Mouse (Mus musculus) inflammation-experienced regulatory T-cells, adult 6 months (primary cell): Measurements from ENCODE around the gene Wdhd1. TPM values are rescaled to one million over a fixed set of nuclear protein-coding genes. Genes with fewer than 3 reads are reported as not detected.
A peak's percentile ranks its signal among the peaks of the same experiment; 100 is the strongest.
"Not testable (repeated sequence)": the region's sequence is repeated elsewhere in the genome, so short reads cannot be mapped to it uniquely, and the experiment has no call there.

Source experiments
- ATAC-seq: one replicate; pipeline ENCODE4 v1.8.0; 2017
- polyA plus RNA-seq, 3 experiments: library from polyadenylated mRNA; unstranded; fragments of 100-300 nt; shearing (Covaris generic); gene quantifications; one replicate each; pipeline ENCODE4 v1.2.1; 2017

Gene Wdhd1
- polyA plus RNA-seq, result 10 to 100 TPM; 16.0 to 32.0 (median 17.7) TPM

DNA sequence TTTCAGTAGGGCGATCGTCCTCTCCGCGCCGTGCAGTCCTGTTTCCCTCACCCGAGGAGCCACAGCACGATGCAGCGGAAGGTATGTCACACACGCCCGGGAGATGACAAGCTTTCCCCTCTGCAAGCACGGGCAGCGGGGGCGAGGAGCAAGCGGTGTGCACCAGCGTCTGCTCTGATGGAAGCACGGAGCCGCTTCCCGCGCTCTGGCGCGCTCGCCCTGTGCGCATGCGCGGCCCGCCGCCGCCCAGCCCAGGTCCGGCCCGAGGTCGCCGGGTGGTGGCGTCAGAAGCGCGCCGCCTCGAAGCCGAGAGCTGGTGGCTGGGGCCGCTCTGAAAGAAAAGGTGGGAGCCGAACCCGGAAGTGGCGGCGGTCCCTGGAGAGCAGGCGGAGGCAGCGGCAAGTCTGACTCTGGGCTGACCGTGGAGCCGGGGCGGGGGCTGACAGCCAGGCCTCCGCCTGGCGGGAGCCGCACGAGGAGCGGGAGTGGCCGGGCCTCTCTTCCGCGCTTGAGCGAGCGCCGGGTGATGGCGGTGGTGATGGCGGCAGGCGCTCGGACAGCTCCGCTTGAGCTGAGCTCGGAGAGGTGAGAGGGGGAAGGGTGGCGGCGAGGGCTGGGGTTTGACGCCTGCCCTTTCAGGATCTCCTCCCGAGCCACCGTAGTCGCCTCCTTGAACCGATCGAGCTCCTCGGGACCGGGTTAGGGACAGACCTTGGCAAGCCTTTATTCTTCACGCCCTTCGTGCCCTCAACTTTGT is at the start of gene Wdhd1, which contains the start of gene Socs4:
Wdhd1 (minus strand) TSS at position 221 of the 757 bp plus-strand sequence.
Socs4 (plus strand) TSS at position 295 of the 757 bp plus-strand sequence.
- peak; percentile 87 for ATAC-seq

DNA sequence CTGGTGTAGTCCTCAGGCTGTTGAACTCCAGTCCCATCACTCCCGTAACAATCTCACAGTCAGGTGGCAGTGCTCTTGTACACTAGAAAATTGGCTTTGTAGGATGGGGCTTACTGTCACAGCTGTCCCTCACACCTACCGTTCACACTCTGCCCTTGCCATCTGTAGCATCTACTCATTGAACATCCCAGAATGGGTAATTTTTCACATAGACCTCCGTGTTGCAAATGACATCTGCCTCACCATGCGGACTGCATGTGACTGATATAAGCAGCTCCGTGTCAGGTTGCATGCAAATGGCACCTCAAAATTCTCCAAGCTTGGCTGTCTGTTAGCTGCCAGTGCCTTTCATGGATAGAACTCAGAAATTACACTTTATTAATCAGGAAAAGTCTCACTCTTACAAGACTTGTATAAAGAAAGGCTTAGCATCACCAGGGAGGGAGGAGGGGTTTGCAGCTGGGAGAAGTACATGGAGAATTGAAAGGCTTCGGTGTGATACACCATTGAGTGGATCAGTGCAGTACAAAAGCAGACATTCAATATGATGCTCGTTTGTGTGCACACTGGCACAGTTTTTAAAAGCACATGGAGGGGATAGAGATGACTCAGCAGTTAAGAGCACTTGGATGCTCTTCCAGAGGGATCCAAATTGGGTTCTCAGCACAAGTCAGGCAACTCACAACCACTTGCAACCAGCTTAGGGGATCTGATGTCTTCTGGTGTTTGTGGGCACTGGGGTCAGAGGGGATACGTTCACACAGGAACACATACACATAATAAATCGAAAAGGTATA is 49.5 kb upstream of the Wdhd1 start:
- no peak for ATAC-seq

DNA sequence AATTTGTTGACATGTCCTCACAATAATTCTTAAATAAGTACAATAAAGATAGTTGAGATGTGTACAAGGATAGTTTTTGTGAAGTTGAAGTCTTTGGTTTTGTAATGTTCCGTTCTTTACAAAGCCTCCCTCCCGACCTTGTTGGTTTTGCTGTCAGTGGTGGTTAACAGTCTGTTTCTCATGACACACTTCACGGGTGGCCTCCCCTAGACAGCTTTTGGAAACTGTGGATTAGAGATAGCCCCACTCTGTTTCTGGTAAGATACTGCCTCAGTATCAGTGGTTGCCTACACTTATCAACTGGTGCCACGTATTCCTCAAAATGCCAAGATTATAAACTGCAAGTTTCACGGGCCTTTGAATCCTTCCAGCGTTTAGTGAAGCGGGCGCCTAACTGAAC is 44.9 kb upstream of the Wdhd1 start:
- ATAC-seq, result not testable (repeated sequence)

DNA sequence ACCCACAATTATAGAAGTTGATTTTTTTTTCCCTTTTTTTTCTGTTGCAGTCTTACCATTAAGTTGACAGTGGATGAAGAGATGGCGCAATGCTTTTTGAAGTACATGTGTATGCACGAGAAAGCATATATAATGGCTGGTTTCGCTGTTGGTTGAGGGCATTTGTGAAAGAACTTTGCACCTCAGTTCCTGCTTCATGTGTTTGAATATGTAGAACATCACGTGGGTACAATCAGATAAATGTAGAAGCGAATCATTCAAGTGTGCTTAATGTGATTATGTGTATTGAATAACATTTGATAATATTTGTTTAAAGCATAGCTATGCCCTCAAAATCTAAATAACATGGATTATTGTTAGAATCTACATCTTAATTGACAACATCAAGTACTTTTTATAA is 42.7 kb upstream of the Wdhd1 start:
- no peak for ATAC-seq

DNA sequence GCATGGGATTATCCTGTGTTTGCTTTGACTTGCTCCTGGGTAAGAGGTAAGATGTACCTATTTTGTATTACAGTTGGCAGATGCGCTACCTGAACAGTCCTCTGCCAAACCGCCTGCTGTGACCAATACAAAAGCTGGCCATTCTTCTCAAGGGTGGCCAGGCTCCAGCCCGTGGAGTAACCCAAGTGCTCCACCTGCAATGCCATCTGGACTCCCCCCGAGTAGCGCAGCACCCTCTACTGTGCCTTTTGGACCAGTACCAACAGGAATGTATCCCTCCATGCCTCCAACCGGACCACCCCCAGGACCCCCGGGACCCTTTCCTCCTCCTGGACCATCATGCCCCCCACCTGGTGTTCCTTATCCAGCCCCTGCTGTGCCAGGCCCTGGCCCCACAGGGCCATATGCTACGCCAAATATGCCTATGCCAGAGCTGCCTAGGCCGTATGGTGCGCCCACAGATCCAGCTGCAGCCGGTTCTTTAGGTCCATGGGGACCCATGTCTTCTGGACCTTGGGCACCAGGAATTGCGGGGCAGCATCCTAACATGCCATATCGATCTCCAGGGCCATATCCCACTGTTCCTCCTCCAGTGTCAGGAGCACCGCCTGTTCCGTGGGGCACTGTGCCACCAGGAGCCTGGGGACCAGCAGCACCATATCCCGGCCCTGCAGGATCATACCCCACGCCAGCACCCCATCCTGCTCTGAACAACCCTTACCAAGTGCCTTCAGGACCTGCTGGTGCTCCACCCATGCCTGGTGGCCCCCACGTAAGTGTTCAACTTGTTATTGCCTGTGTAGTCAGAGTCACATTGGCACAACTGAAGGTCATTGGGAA is 33.9 kb upstream of the Wdhd1 start:
- ATAC-seq, result no peak

DNA sequence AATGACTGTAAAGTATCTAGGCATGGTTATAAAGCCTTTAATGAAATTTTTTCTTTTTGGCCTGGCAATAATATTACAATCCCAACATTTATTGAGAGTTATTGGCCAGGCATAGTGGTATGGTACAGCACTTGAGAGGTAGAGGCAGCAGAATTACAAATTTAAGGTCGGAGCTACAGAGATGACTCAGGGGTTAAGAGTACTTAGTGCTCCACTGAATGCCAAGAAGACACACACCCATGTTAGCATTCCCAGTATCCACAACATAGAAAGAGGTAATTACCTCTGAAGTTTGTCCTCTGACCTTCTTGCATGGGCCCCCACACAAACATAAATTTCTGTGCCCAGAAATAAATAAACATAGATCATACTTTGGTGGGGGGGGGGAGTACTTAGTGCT is 32.4 kb upstream of the Wdhd1 start:
- ATAC-seq, result no peak

DNA sequence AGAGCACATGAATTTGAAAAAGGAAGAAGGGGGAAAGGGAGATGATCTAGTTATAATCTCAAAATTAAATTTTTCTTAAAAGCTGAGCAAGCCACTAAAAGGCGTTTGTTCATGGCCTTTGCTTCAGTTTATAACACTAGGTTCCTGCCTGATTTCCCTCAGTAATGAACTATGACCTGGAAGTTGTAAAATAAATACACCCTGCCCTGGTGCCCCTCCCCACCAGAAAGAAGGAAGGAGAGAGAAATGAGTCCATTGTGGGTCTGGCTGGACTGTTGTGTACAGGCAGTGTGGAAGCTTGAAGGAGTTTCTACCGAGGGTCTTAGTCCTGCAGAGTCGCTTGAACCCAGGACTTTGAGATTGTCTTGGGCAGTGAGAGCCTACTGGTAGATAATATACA is 31.0 kb upstream of the Wdhd1 start:
- no peak for ATAC-seq

DNA sequence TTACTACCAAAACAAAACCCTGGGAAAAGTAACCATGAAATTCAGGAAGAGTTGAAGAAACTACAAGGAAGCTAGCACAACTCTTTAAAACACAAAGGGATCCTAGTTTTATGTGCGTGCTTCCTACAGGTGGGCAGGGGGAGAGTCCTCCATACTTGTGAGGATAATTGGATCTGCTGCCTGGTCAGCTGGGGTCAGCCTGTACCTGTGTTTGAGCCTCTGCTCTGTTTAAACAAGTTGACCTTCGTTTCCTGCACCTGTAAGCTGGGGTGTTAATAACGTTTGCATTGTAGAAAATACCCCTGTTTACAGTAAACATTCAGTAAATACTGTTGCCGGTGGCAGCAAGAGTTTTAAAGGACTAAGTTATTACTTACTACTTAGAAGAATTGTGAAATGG is 29.3 kb upstream of the Wdhd1 start:
- no peak for ATAC-seq

DNA sequence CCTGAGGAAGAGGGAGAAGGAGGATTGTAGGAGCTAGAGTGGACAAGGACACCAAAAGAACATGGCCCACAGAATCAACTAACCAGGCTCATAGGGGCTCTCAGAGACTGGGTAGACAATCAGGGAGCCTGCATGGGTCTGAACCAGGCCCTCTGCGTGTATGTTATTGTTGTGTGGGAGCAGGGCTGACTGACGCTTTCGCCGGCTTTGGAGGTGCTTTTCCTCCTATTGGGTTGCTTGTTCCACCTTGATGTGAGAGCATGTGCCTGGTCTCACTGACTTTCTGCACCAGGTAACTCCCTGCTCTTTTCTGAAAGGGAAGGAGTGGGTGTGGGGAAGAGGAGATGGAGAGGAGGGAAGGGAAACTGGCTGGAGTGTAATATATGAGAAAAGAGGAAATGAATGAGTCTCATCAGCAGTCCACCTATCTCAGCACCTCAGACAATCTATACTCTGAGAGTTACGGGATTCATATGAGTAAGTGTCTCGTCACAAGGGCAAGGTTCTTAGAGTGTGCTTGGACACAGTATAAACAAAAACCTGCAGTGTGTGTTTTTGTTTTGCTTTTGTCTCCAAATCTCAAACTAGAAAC is 28.3 kb upstream of the Wdhd1 start:
- no peak for ATAC-seq

DNA sequence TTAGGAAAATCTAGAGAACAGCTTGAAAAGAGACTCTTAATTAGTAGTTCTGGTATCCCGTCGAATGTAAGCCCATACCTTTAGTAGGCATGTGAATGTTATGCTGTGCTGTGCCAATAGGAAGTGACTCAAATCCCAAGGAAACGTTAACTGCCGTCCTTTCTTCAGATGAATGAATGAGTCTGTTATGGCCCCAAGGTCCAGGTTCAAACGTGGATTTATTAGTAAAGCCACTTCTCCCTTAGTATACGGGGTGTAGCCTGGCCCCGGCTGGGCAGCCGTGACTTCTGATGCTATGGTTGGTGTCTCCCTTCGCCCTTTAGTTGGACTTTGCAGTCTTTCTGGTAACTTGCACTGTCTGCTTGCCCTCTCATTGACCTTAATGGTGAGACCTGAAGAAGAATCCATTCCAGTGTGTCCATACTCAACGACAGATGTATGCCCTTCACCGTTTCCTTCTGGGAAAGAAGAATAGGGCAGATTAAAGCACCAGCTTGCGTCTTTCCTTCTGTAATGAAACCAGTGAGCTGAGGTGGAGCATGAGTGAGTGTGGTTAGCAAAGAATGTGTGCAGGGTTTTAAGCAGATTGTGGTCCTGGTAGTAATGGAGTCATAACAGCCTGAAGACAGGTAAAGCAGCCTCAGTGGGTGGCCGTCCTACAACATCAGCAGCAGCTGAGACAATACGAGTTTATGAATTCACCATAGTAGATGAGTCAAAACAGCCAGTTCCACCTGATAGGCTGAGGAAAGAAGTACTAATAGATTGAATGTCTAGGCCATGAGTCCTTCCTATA is 26.4 kb upstream of the Wdhd1 start:
- ATAC-seq, result no peak

DNA sequence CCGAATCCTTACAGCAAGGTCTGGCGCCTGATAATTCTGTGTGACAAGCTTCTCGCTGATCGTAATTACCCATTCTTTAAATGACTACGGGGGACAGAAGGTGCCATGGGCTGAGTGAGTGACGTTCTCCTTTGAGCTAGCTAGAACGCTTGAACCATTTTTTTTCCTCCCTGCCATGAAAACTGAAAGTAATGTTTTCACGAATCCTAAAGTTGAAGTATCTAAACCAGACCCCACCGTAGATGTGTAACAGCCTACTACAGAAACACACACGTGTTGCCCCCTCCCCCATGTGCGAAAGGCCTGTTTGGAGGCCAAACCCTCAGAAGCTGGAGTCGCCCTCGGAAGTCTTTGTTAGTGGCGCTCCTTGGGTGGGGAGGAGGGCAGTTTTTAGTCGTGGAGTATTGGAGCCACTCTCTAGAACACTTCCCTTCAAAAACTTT is 22.2 kb upstream of the Wdhd1 start:
- ATAC-seq, result peak; percentile 51

DNA sequence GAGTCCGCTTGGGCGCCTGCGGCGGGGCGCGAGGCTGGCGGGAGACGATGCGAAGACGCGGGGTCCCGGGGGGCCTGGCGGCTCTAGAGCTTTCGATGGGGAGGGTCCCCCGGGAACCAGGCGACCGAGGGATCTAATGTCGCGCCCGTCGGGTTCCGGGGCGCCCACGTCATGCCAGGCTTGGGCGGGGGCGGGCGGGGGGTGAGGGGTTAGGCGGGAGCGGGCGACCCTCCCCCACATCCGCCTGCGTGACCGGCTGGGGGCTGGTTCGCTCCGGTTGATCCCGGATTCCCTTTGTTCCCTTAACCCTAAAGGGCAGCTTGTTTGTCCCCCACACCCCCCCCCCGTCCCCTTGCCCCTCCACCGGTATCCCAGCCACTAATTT is 21.7 kb upstream of the Wdhd1 start:
- ATAC-seq, result peak; percentile 23

DNA sequence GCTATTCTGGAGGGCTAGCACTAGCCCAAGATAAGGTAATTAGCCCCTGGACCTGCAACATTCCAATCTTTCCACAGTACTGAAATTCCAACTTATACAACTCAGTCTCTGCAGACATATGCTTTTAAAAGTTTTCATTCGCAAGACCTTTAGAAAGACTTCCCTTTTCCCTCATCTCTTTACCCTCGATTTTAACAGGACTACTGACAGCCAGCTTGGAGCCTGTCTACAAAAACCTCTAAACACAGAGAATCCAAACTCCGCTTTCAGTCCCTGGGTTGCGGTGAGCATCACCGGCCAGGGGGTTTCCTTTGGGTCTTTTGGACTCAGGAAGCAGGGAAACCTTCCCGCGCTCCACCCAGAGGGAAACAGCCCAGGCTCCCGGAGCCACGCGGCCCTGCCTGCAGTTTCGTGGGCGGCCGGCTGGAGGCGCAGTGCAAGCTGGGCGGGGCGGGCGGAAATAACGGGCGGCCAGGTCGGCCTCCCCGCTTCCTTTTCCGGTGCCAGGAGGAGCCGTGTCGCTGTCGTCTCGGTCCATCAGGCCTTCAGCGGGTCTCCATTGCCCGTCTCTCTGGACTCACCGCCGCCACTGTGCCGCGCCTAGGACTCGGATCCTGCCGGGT is 21.2 kb upstream of the Wdhd1 start, which contains the start of gene Mapk1ip1l:
Mapk1ip1l (plus strand) TSS at position 482 of the 623 bp plus-strand sequence.
- peak; percentile 89 for ATAC-seq

DNA sequence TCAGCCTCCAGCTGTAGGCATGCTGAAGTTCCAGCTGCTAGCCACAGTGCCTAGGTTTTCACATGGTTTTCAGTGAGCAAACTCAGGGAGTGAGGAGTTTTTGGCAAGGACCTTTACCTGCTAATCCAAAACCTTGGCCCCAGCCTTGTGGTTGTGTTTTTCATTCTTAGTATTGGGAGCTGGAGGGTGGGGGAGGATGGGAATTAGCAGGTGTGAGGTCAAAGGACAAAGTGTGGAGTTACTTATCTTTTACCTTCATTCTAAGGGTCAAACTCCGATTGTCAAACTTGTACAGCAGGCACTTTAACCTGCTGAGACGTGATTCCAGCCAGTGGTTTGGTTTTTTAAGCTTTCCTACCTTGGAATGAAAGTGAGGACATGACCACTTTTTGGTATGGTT is 19.6 kb upstream of the Wdhd1 start:
- ATAC-seq, result no peak

DNA sequence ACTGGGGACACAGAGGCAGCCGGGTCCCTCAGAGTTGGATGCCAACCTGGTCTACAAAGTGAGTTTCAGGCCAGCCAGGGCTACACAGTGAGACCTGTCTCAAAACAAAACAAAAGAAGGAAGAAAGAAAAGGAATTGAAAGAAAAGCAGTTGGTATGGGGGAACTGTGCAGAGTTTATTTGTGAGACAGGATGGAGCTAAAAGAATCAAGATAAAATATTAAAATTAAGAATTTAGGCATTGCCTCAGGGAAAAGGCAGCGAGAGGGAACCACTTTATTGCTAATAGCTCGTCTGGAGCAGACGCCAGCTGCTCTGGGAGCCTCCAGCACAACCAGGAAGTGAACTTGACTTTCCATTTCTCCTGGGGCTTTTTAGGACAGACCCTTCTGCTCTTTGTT is 17.5 kb upstream of the Wdhd1 start:
- ATAC-seq, result no peak

DNA sequence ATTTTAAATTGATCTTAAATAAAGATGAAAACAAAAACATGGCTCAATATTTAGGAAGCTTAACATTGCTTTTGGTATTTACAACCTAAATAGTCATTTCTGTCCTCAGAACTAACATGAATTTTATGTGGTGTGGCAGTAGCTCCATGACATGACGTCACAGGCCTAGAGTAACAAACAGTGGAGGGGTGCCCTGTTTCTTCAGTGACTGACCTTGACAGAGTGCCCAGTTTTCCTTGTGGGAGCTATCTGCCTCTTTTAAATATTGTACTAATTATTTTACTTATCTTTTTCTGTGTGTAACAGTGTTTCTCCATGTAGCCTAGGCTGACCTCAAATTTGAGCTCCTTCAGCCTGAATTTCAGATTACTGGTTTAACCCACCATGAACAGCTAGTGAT is 15.1 kb upstream of the Wdhd1 start:
- ATAC-seq, result no peak

DNA sequence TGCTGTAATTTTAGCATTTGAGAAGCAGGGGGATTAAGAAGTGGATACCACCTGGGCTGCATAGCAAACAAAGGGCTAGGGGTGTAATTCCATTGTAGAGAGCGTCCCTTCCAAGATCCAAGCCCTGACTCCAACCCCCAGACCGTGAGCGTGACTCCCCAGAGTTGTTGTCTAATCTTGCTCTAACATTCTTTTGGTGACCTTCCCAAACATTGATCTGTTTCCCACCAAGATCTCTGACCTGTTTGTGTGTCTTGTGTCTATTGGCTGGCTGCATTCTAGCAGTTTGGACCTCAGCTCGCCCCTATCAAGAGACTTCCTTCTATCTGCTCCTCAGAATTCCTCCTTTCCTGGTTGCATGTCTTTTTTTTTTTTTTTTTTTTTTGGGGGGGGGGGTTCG is 10.4 kb upstream of the Wdhd1 start:
- ATAC-seq, result no peak

DNA sequence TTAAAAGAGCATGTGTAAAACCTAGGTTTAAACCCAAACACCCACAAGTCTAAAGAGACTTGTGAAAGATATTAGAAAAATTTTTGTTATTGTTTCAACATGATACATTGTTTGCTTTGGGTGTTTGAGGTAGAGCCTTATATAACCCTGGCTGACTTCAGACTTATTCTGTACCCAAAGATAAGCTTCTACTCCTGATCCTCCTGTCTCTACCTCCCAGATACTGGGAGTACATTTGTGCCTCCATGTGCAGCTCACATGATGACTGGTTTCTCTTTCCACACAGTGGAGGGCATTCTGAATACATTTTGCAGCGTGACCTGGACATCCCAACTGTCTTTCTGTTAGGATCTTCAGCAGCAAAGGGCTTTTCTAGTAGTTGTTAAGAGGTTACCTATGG is 9.6 kb upstream of the Wdhd1 start:
- ATAC-seq, result no peak

DNA sequence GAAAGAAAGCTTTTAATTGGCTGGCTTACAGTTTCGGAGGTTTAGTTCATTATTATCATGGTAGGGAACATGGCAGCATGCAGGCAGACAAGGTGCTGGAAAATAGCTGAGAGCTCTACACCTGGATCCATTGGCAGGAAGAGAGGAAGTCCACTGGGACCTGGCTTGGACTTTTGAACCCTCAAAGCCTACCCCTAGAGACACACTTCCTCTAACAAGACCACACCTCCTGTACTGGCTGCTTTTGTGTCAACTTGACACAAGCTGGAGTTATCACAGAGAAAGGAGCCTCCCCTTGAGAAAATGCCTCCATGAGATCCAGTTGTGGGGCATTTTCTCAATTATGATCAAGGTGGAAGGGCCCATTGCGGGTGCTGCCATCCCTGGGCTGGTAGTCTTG is 8.6 kb upstream of the Wdhd1 start:
- ATAC-seq, result no peak

DNA sequence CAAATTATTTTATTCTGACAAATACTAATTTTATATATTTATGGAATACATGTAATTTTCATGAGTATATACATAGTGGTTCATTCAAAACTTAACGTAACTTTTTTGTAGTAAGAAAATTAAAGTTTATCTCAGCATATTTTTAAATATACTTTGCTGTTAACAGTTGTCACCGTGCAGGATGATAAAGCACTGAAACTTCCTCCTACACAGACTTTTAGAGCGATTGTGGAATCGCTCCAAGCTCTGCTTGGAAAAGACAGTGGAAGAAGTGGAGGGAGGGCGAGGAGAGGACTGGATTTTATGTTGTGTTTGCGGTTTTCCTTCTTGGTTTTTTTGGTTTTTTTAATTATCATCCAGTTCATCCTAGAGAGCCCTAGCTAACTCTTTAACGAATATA is 6.9 kb upstream of the Wdhd1 start:
- ATAC-seq, result no peak

DNA sequence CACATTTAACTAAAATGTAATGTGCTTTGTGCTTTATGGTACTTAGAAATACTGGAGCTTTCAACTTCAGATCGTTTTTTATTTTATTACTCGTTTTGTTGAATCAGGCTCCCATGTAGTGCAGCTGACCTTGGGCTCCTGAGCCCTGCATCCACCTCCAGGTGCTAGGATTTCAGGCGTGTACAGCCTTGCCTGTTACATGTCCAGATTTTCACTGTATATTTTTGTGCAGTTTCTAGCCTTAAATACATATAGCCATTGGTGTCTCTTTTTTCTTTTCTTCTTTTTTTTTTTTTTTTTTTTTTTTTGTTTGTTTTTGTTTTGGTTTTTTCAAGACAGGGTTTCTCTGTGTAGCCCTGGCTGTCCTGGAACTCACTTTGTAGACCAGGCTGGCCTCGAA is 4.9 kb upstream of the Wdhd1 start:
- no peak for ATAC-seq
